Mouse (Mus musculus): ENCODE data around the gene Pafah1b2.

- TF ChIP-seq POLR2A (IDR thresholded peaks at IDR 0.05; ENCODE audit: insufficient read depth, low read depth, low read length), result no peak
- TF ChIP-seq CTCF (IDR thresholded peaks at IDR 0.05; ENCODE audit: insufficient read depth, low read depth, low read length), result no peak
Measured at GRCm38 (mm10) chr9:46061696-46062425, 49.4 kb upstream of the Pafah1b2 start.

All from olfactory bulb, adult 2 months (tissue).